8 mouse cellular contexts compared by ENCODE assay signal in the genomic region with DNA sequence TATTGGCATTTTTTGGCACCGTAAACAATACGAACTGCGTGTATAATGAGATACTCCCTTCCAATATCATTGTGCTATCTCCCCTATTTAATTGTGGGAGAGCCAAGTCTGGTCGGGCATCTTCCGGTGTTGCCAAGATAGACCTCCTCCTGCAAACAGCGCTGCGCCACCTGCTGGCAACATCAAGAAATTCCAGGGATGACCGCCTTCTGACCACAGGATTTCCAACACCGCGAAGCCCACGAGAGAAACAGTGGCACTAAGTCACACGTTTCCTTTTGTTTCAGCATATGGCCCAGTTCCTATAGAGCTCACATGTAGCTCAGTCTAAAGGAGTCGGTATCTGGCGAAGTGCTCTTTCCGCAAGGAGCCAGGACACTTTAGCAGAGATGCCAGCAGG. TPM values are rescaled to one million over a fixed set of nuclear protein-coding genes. Genes with fewer than 3 reads are reported as not detected.
DNase-seq lines count a peak whose midpoint lies in the region; ATAC-seq and TF ChIP-seq lines count a peak whose summit lies in the region.

No protein-coding gene starts in this region.

- H3K27me3 ChIP-seq in intestine, postnatal 0 days (replicated peaks; ENCODE audit: control insufficient read depth, insufficient read depth, low read length) = no peaks in the 10 kb centered on the region
- H3K27me3 ChIP-seq in liver, embryonic 14.5 days (ENCODE audit: control insufficient read depth, insufficient read depth, low read length) = no peaks in the 10 kb centered on the region
- 0 out of 2 replicates have a peak, but pooled peaks cover 5% of the 10 kb centered on the region for H3K27me3 ChIP-seq in neural tube, embryonic 13.5 days
- H3K27me3 ChIP-seq in thymus, adult 2 months (ENCODE audit: control insufficient read depth, insufficient read depth, low read length) = no peaks in the 10 kb centered on the region

- no peaks in the 10 kb centered on the region for H3K4me1 ChIP-seq in intestine, postnatal 0 days (replicated peaks; ENCODE audit: control insufficient read depth, insufficient read depth, low read length)
- H3K4me1 ChIP-seq in liver, embryonic 14.5 days (replicated peaks; ENCODE audit: control insufficient read depth in 2 of 2, insufficient read depth in 2 of 2, low read length in 1 of 2) = peaks cover 0 to 8% of the 10 kb centered on the region in 2 experiments; a peak in 2 of 4 replicates
- no peaks in the 10 kb centered on the region for H3K4me1 ChIP-seq in neural tube, embryonic 13.5 days (replicated peaks)
- peaks cover 33% of the 10 kb centered on the region for H3K4me1 ChIP-seq in thymus, adult 2 months (replicated peaks; ENCODE audit: control insufficient read depth, insufficient read depth, low read length)

- no peak for TF ChIP-seq EP300 in liver, embryonic 14.5 days (IDR thresholded peaks at IDR 0.05; ENCODE audit: low read depth)

- H3K27ac ChIP-seq in intestine, postnatal 0 days (ENCODE audit: low read depth, low read length) = no peak overlapping the region
- H3K27ac ChIP-seq in liver, embryonic 14.5 days = no peak overlapping the region
- H3K27ac ChIP-seq in neural tube, embryonic 13.5 days (replicated peaks) = no peak overlapping the region
- H3K27ac ChIP-seq in thymus, adult 2 months (ENCODE audit: control insufficient read depth, insufficient read depth, low read length) = no peak overlapping the region

- TF ChIP-seq POLR2A in thymus, adult 2 months (IDR thresholded peaks at IDR 0.05; ENCODE audit: control insufficient read depth, extremely low read depth, insufficient read depth, low read length, poor library complexity) = no peak

- H3K4me2 ChIP-seq in intestine, postnatal 0 days (replicated peaks; ENCODE audit: low read depth) = no peak overlapping the region
- no peak overlapping the region for H3K4me2 ChIP-seq in liver, embryonic 14.5 days (ENCODE audit: low read depth)
- peak overlapping the region; percentile 34 for H3K4me2 ChIP-seq in neural tube, embryonic 13.5 days

- peak; percentile 47 for ATAC-seq in granulocyte monocyte progenitor cell, adult 5-6 weeks (replicated peaks; ENCODE audit: poor library complexity, severe bottlenecking)
- ATAC-seq in intestine, postnatal 0 days = no peak
- no peak for ATAC-seq in liver, embryonic 14.5 days (ENCODE audit: insufficient read depth)
- peak; percentile 53; the same call in 1 of the 2 replicates for ATAC-seq in neural tube, embryonic 13.5 days (ENCODE audit: low read depth)

- DNase-seq in 416B (ENCODE audit: low read depth) (peak; percentile 83), R1 (ENCODE audit: low read depth, low spot score) (peak; percentile 74)
- peak; percentile 80 to 84 for DNase-seq in cerebellum, postnatal 14 days
- DNase-seq in liver, embryonic 14.5 days (ENCODE audit: low read depth in 3 of 3, low spot score in 3 of 3) = no peak
- peak; percentile 57 for DNase-seq in thymus, adult 2 months

- no peak overlapping the region for H3K9ac ChIP-seq in intestine, postnatal 0 days (ENCODE audit: low read depth, low read length)
- no peak overlapping the region for H3K9ac ChIP-seq in liver, embryonic 14.5 days (replicated peaks)
- no peak overlapping the region for H3K9ac ChIP-seq in neural tube, embryonic 13.5 days

- H3K36me3 ChIP-seq in intestine, postnatal 0 days (ENCODE audit: control insufficient read depth, insufficient read depth) = no peaks in the 10 kb centered on the region
- no peaks in the 10 kb centered on the region for H3K36me3 ChIP-seq in liver, embryonic 14.5 days (replicated peaks; ENCODE audit: control insufficient read depth, insufficient read depth, low read depth)
- no peaks in the 10 kb centered on the region for H3K36me3 ChIP-seq in neural tube, embryonic 13.5 days
- H3K36me3 ChIP-seq in thymus, adult 2 months (ENCODE audit: control insufficient read depth, insufficient read depth, low read length) = peaks cover 93% of the 10 kb centered on the region

- no peak overlapping the region for H3K4me3 ChIP-seq in intestine, postnatal 0 days (ENCODE audit: low read depth, low read length)
- H3K4me3 ChIP-seq in liver, embryonic 14.5 days (ENCODE audit: insufficient read depth in 1 of 2, low read depth in 2 of 2, low read length in 2 of 2) = no peak overlapping the region
- no peak overlapping the region for H3K4me3 ChIP-seq in neural tube, embryonic 13.5 days
- H3K4me3 ChIP-seq in thymus, adult 2 months (ENCODE audit: control insufficient read depth, insufficient read depth, low read length) = no peak overlapping the region

- WGBS in intestine, postnatal 0 days = 15% methylated on average over 15 of the region's 15 CpGs
- WGBS in liver, embryonic 14.5 days (ENCODE audit: insufficient replicate concordance) = 16% methylated on average over 15 of the region's 15 CpGs
- WGBS in neural tube, embryonic 13.5 days = 14% methylated on average over 15 of the region's 15 CpGs
- 46% methylated on average over 15 of the region's 15 CpGs for WGBS in thymus, adult 2 months

- H3K9me3 ChIP-seq in intestine, postnatal 0 days (ENCODE audit: control insufficient read depth) = no peaks in the 10 kb centered on the region
- no peaks in the 10 kb centered on the region for H3K9me3 ChIP-seq in liver, embryonic 14.5 days (ENCODE audit: control insufficient read depth, low read length)
- H3K9me3 ChIP-seq in neural tube, embryonic 13.5 days = no peaks in the 10 kb centered on the region

- TF ChIP-seq CTCF in intestine, postnatal 0 days (IDR thresholded peaks at IDR 0.05; ENCODE audit: low read depth) = peak; percentile 86
- peak; percentile 91 for TF ChIP-seq CTCF in liver, embryonic 14.5 days (IDR thresholded peaks at IDR 0.05; ENCODE audit: low read depth)
- TF ChIP-seq CTCF in thymus, adult 2 months (IDR thresholded peaks at IDR 0.05; ENCODE audit: borderline replicate concordance, control insufficient read depth, extremely low read depth, insufficient read depth, low read length, poor library complexity) = peak; percentile 94

RNA-seq across cellular contexts. Expression of gene 4930469K13Rik, which starts 24.6 kb away (rescaled TPM):
- total RNA-seq in granulocyte monocyte progenitor cell, adult 5-6 weeks (2014; fragmentation: Nextera tagmentation) = not detected in 2 replicates
- not detected in 2 replicates for total RNA-seq in granulocyte monocyte progenitor cell, adult 5-6 weeks (2017)
- not detected in 2 replicates for polyA plus RNA-seq in intestine, postnatal 0 days (2015; fragmentation: Nextera tagmentation; extraction: Ambion mirVana)
- polyA plus RNA-seq in liver, embryonic 14.5 days (2012; rRNA removed) = not detected in 2 replicates
- not detected in 2 replicates for polyA plus RNA-seq in liver, embryonic 14.5 days (2014; fragmentation: Nextera tagmentation; extraction: Ambion mirVana)
- polyA plus RNA-seq in neural tube, embryonic 13.5 days (2015; fragmentation: Nextera tagmentation; extraction: Ambion mirVana) = 30.1 and 30.9 TPM in 2 replicates
- 0.16 TPM in 1 of 2 replicates, not detected in the other for polyA plus RNA-seq in thymus, adult 2 months (2012; rRNA removed)

RNA-seq across cellular contexts. Expression of gene Lcp2, which starts 27.1 kb away (rescaled TPM):
- 43.5 and 55.4 TPM in 2 replicates for total RNA-seq in granulocyte monocyte progenitor cell, adult 5-6 weeks (2014; fragmentation: Nextera tagmentation)
- total RNA-seq in granulocyte monocyte progenitor cell, adult 5-6 weeks (2017) = 22.0 and 34.6 TPM in 2 replicates
- polyA plus RNA-seq in intestine, postnatal 0 days (2015; fragmentation: Nextera tagmentation; extraction: Ambion mirVana) = 2.0 and 3.1 TPM in 2 replicates
- 5.4 and 7.1 TPM in 2 replicates for polyA plus RNA-seq in liver, embryonic 14.5 days (2012; rRNA removed)
- polyA plus RNA-seq in liver, embryonic 14.5 days (2014; fragmentation: Nextera tagmentation; extraction: Ambion mirVana) = 6.8 and 7.1 TPM in 2 replicates
- polyA plus RNA-seq in neural tube, embryonic 13.5 days (2015; fragmentation: Nextera tagmentation; extraction: Ambion mirVana) = 2.4 and 3.0 TPM in 2 replicates
- 153 TPM in 2 replicates for polyA plus RNA-seq in thymus, adult 2 months (2012; rRNA removed)

Comparison
In these comparisons a context has a peak if more than half of its experiments do, and no peak if none do; other contexts are left out.
1. DNase-seq: peak in 416B (single experiment), R1 (single experiment), cerebellum, postnatal 14 days (2 of 2) and thymus, adult 2 months (single experiment); none in liver, embryonic 14.5 days (0 of 3).
2. ATAC-seq: peak in granulocyte monocyte progenitor cell, adult 5-6 weeks (single experiment) and neural tube, embryonic 13.5 days (single experiment); none in intestine, postnatal 0 days (single experiment) and liver, embryonic 14.5 days (single experiment).
3. RNA of gene 4930469K13Rik, which starts 24.6 kb away (polyA plus RNA-seq): 30.1 to 30.9 TPM in neural tube, embryonic 13.5 days; not detected in intestine, postnatal 0 days, 0.16 TPM in thymus, adult 2 months and not detected in liver, embryonic 14.5 days; every median in the first group is over 10 times any median in the second.
4. RNA of gene Lcp2, which starts 27.1 kb away (polyA plus RNA-seq): 153 TPM in thymus, adult 2 months; 5.4 to 7.1 TPM in liver, embryonic 14.5 days, 2.4 to 3.0 TPM in neural tube, embryonic 13.5 days and 2.0 to 3.1 TPM in intestine, postnatal 0 days; every median in the first group is over 10 times any median in the second.
5. Peak in every context shown above with its lines, with median percentiles within 50 percentile points of each other: CTCF ChIP-seq.